36 mouse cellular contexts compared by ENCODE assay signal in genomic region chr11:5563898-5564297, GRCm38 (mm10). TPM values are rescaled to one million over a fixed set of nuclear protein-coding genes. Genes with fewer than 3 reads are reported as not detected.
"Had no signal": no experiment of that assay in that cellular context is flagged by ENCODE, and none has a peak within 500 bp of the region (broad histone marks: within the 10 kb centered on the region; RNA-seq: fewer than 3 reads in every experiment).

No protein-coding gene starts in this region.

- H3K27me3 ChIP-seq: heart, embryonic 12.5 days; hindbrain, embryonic 12.5 days; intestine, embryonic 15.5 days; limb, embryonic 12.5 days; liver, embryonic 12.5 days had no signal

- H3K9ac ChIP-seq: heart, embryonic 12.5 days; hindbrain, embryonic 12.5 days; hindbrain, embryonic 14.5 days; intestine, embryonic 15.5 days; limb, embryonic 12.5 days; liver, embryonic 12.5 days had no signal

- H3K36me3 ChIP-seq: heart, embryonic 12.5 days; hindbrain, embryonic 10.5 days; hindbrain, embryonic 12.5 days; intestine, embryonic 15.5 days; limb, embryonic 10.5 days; limb, embryonic 12.5 days; liver, embryonic 12.5 days had no signal

- H3K4me1 ChIP-seq: intestine, embryonic 15.5 days; limb, embryonic 12.5 days had no signal

- H3K27ac ChIP-seq: gastrocnemius, adult 2 months; heart, adult 2 months; hindbrain, embryonic 10.5 days; hindbrain, embryonic 12.5 days; hindbrain, embryonic 14.5 days; intestine, embryonic 15.5 days; layer of hippocampus, adult 2 months; left cerebral cortex, adult 2 months; limb, embryonic 10.5 days; limb, embryonic 12.5 days; liver, embryonic 12.5 days had no signal

- H3K4me3 ChIP-seq: gastrocnemius, adult 2 months; heart, adult 2 months; heart, embryonic 12.5 days; hindbrain, embryonic 10.5 days; hindbrain, embryonic 12.5 days; intestine, embryonic 15.5 days; layer of hippocampus, adult 2 months; left cerebral cortex, adult 2 months; limb, embryonic 10.5 days; limb, embryonic 12.5 days; liver, embryonic 12.5 days had no signal

- DNase-seq: gastrocnemius, adult 2 months; gastrocnemius, postnatal 10 days; gastrocnemius, postnatal 25 days; heart, adult 2 months; heart, postnatal 14 days; heart, postnatal 36 days; kidney, adult 18-20 months; kidney, adult 8-10 months; kidney, postnatal 10 days; kidney, postnatal 25 days; kidney, postnatal 4 days; liver had no signal

- ATAC-seq: hindbrain, embryonic 16.5 days; inflammation-experienced regulatory T-cells, adult 6 months; intestine, embryonic 15.5 days; intestine, postnatal 0 days; liver, embryonic 12.5 days had no signal

- H3K4me2 ChIP-seq: heart, embryonic 12.5 days; hindbrain, embryonic 12.5 days; hindbrain, embryonic 14.5 days; intestine, embryonic 15.5 days; limb, embryonic 12.5 days; liver, embryonic 12.5 days had no signal

- H3K9me3 ChIP-seq: hindbrain, embryonic 10.5 days; hindbrain, embryonic 12.5 days; intestine, embryonic 15.5 days; limb, embryonic 10.5 days; liver, embryonic 12.5 days had no signal

RNA-seq across cellular contexts. Expression of gene Ankrd36, which starts 5.6 kb away (rescaled TPM):
- total RNA-seq: gastrocnemius, adult 2 months; gastrocnemius, postnatal 10 days; gastrocnemius, postnatal 25 days; gastrocnemius, postnatal 4 days; granulocyte monocyte progenitor cell, adult 5-6 weeks; heart, adult 2 months; heart, postnatal 14 days; heart, postnatal 36 days; layer of hippocampus, adult 2 months; layer of hippocampus, postnatal 10 days; layer of hippocampus, postnatal 25 days; left cerebral cortex, adult 2 months; left cerebral cortex, postnatal 14 days; left cerebral cortex, postnatal 36 days had no signal
- polyA plus RNA-seq: frontal cortex, adult 2 months; heart, embryonic 14.5 days; heart, embryonic 16.5 days; hindbrain, embryonic 10.5 days; hindbrain, embryonic 14.5 days; hindbrain, embryonic 16.5 days; inflammation-experienced regulatory T-cells, adult 6 months; intestine, postnatal 0 days; kidney, embryonic 14.5 days; kidney, embryonic 16.5 days; limb, embryonic 10.5 days; limb, embryonic 12.5 days had no signal
